Mouse (Mus musculus) spleen, adult 2 months (tissue): Measurements from ENCODE around the gene Wfdc9. TPM values are rescaled to one million over a fixed set of nuclear protein-coding genes. Genes with fewer than 3 reads are reported as not detected.

Experiments
- DNase-seq, 2 experiments: peaks; one replicate each; pipeline versions ENCODE4 v3.0.0 to v3.0.0-alpha.2; 2012 to 2021; ENCODE audit warnings: low spot score in 2 of 2, low read depth in 1 of 2
- H3K27ac ChIP-seq: fragments of 200-500 bp; 2 replicates; pipeline ENCODE4 v1.5.1; 2012; ENCODE audit warnings: low read length, inconsistent platforms; ENCODE audit not compliant: insufficient read depth
- H3K27me3 ChIP-seq: fragments of 200-500 bp; 2 replicates; pipeline ENCODE4 v1.6.1; 2012; ENCODE audit warnings: mild to moderate bottlenecking, moderate library complexity, low read length, inconsistent platforms; ENCODE audit not compliant: control insufficient read depth, insufficient read depth
- H3K36me3 ChIP-seq: fragments of 200-500 bp; 2 replicates; pipeline ENCODE4 v1.6.1; 2012; ENCODE audit warnings: mild to moderate bottlenecking, low read length, inconsistent platforms; ENCODE audit not compliant: control insufficient read depth, insufficient read depth
- H3K4me1 ChIP-seq: fragments of 200-500 bp; 2 replicates; pipeline ENCODE4 v1.6.1; 2011; ENCODE audit warnings: inconsistent platforms; ENCODE audit not compliant: control insufficient read depth, insufficient read depth, insufficient read length
- H3K4me3 ChIP-seq: fragments of 200-500 bp; 2 replicates; pipeline ENCODE4 v1.5.1; 2011; ENCODE audit warnings: mild to moderate bottlenecking, inconsistent platforms; ENCODE audit not compliant: insufficient read depth, insufficient read length; ENCODE audit errors: extremely low read depth
- CTCF ChIP-seq: fragments of 200-500 bp; IDR thresholded peaks from 2 replicates; pipeline ENCODE4 v1.5.1; 2011; ENCODE audit warnings: mild to moderate bottlenecking, inconsistent platforms; ENCODE audit not compliant: insufficient read depth, insufficient read length, insufficient replicate concordance; ENCODE audit errors: extremely low read depth
- POLR2A ChIP-seq: fragments of 200-500 bp; IDR thresholded peaks from 2 replicates; pipeline ENCODE4 v1.6.1; 2011; ENCODE audit warnings: low read depth, low read length, inconsistent platforms
- WGBS: fragments of 180-500 bp; shearing (Covaris S2); methylation state at CpG from one replicate; pipeline ENCODE4 v1.1.7; 2018; 5-methylcytosine and 5-hydroxymethylcytosine counted together
- polyA plus RNA-seq: library from polyadenylated mRNA; depleted of rRNA; stranded (reverse); fragments of >200 nt; gene quantifications from 2 replicates; pipeline ENCODE4 v1.2.3, GENCODE M21; 2012; rRNA removed

Gene Wfdc9
- not detected in 2 replicates for polyA plus RNA-seq

DNA sequence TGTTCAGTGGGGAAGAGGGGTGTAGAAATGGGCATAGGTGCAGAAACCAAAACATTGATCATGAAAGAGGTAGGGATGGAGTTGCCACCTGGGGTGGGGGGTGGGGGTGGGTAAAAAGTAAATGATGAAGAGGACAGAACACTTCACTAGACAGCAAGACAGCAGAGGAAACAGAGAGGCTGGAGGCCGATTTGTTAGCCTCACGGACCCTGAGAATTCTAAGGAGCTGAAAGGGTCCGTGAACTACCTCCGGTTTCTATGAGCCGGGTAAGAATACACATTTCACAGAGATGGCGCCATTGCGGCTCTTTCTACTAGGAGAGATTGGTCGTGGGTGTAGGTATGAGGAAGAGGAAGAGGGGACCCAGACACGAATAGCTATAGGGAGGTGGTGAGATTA is at the start of gene Wfdc9:
Wfdc9 (minus strand) TSS at position 101 of the 400 bp plus-strand sequence.
- H3K36me3 ChIP-seq, result no peaks in the 10 kb centered on the region
- 76% methylated on average over 9 of the region's 9 CpGs for WGBS
- H3K27me3 ChIP-seq, result no peaks in the 10 kb centered on the region
- no peaks in the 10 kb centered on the region for H3K4me1 ChIP-seq
- TF ChIP-seq CTCF (no peak), POLR2A (no peak)
- DNase-seq, result no peak
- no peak within 1 kb of the TSS for H3K27ac ChIP-seq
- no peak within 1 kb of the TSS for H3K4me3 ChIP-seq

DNA sequence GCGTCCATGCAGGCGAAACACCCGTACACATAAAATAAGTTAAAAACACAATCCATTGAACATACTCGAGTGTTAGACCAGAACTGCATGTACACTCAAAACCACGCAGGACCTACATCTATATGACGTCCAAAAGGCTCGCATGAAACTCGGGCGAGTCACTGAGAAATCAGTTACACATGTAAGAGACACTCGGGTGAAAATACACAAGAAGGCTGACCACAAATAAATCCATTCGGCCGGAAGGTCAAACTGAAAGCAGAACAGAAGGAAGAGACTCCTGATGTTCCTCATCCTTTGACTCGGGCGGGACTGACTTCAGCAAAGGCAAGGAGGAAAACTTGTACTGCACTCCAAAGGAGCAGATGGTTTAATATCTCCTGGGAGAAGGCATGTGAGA is 49.6 kb upstream of the Wfdc9 start:
- Histone ChIP-seq H3K4me1 (no peaks in the 10 kb centered on the region), H3K4me3 (no peak overlapping the region), H3K27me3 (no peaks in the 10 kb centered on the region), H3K27ac (no peak overlapping the region), H3K36me3 (no peaks in the 10 kb centered on the region)
- WGBS, result 87% methylated on average over 14 of the region's 14 CpGs
- TF ChIP-seq CTCF (no peak), POLR2A (no peak)
- DNase-seq, result no peak

DNA sequence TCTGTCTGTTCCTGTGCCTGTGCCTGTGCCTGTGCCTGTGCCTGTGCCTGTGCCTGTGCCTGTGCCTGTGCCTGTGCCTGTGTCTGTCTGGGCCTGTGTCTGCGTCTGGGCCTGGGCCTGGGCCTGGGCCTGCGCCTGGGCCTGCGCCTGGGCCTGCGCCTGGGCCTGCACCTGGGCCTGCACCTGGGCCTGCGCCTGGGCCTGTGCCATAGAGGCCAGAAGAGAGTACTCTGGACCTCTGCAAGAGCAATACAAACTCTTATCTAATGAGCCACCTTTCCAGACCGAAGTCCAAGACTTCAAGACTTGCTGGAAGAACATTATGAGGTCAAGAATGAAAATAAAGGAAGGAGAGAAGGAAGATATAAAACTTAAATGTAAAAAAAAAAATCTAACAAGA is 48.9 kb upstream of the Wfdc9 start:
- H3K27ac ChIP-seq, result no peak overlapping the region
- no peaks in the 10 kb centered on the region for H3K36me3 ChIP-seq
- 92% methylated on average over 6 of the region's 6 CpGs for WGBS
- no peaks in the 10 kb centered on the region for H3K27me3 ChIP-seq
- H3K4me3 ChIP-seq, result no peak overlapping the region
- no peaks in the 10 kb centered on the region for H3K4me1 ChIP-seq
- no peak for TF ChIP-seq POLR2A
- no peak for TF ChIP-seq CTCF
- DNase-seq, result no peak

DNA sequence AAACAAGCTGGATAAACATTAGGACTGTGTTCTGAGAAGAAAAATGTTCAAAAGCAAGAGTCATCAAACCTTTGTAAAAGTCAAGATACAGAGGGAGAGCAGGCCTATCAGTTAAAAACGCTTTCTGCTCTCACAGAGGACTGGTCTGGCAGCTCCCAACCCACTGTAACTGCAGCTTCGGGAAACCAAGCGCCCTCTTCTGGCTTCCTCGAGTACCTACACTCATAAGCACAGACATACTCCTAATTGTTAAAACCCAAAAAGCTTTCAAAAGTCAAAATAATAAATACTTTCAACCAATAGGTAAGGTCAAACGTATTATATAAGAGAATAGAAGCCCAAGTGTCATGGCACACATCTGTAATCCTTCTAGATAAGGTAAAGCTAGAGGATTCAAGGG is 47.9 kb upstream of the Wfdc9 start:
- 83% methylated on average over 5 of the region's 5 CpGs for WGBS
- TF ChIP-seq POLR2A (no peak), CTCF (no peak)
- Histone ChIP-seq H3K36me3 (no peaks in the 10 kb centered on the region), H3K27ac (no peak overlapping the region), H3K4me1 (no peaks in the 10 kb centered on the region), H3K27me3 (no peaks in the 10 kb centered on the region), H3K4me3 (no peak overlapping the region)
- no peak for DNase-seq

DNA sequence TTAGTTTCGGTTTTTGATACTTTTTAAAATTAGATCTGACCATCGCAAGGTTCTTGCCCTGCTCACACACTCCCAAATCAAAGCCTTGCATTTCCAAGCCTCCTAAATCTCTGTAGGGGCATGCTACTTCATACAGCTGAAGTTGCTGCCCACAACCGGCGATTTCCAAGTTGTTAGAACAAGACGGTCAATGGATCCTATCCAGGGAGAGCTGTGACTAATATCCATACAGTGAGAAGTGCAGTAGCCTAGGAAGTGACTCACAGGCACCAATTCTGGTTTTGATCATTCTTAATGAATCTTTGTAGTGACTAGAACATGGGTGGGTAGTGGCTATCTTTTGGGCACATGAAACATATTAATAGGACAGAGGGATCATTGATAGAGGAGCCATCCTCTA is 45.4 kb upstream of the Wfdc9 start:
- no peak for TF ChIP-seq CTCF
- TF ChIP-seq POLR2A, result no peak
- no peak overlapping the region for H3K4me3 ChIP-seq
- H3K4me1 ChIP-seq, result no peaks in the 10 kb centered on the region
- H3K36me3 ChIP-seq, result no peaks in the 10 kb centered on the region
- no peak for DNase-seq
- no peak overlapping the region for H3K27ac ChIP-seq
- WGBS, result 85% methylated on average over 5 of the region's 5 CpGs
- no peaks in the 10 kb centered on the region for H3K27me3 ChIP-seq

DNA sequence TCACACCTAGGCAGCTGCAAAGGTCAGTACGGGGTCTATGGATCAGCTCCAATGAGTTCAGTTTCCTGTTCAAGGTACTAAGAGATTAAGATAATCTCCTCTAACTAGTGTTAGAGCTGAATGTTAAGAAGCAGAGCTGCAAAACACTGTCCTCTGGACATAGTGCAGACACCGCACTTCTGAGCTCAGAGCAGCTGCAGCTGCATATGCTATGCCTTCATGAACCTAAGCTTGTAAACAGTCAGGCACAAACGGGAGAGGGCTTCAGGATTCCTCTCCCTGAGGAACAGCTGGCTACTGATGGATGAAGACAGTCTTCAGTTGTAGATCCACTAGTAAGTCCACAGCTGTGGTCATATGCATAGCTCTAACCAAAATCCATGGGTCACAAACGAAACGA is 44.6 kb upstream of the Wfdc9 start:
- WGBS, result 76% methylated on average over 5 of the region's 5 CpGs
- TF ChIP-seq POLR2A (no peak), CTCF (no peak)
- H3K4me1 ChIP-seq, result no peaks in the 10 kb centered on the region
- DNase-seq, result no peak
- H3K27me3 ChIP-seq, result no peaks in the 10 kb centered on the region
- no peak overlapping the region for H3K27ac ChIP-seq
- H3K36me3 ChIP-seq, result no peaks in the 10 kb centered on the region
- no peak overlapping the region for H3K4me3 ChIP-seq

DNA sequence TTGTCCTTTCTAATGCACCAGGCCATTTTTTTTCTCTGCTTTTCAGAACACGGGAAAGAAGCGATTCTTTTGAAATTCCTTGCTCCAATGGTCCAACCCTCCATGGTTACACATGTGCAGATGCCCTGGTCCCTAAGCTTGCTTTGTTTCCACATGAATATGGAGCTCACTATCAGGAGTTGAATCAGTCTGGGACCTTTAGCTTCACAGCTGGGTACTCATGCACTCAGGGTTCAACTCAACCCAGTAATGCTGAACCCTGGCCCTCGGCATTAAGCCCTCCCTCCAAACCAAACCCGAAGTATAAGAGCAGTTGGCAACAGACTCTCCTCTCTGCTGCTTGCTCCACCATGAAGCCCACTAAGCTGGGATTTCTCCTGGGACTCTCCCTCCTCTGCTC is 41.8 kb upstream of the Wfdc9 start, which contains the start of gene Spint4:
Spint4 (plus strand) TSS at position 301 of the 400 bp plus-strand sequence.
- TF ChIP-seq POLR2A, result no peak
- no peak for TF ChIP-seq CTCF
- WGBS, result 82% methylated on average over 4 of the region's 4 CpGs
- H3K27me3 ChIP-seq, result no peaks in the 10 kb centered on the region
- no peak for DNase-seq
- H3K36me3 ChIP-seq, result no peaks in the 10 kb centered on the region
- H3K4me1 ChIP-seq, result no peaks in the 10 kb centered on the region
- no peak within 1 kb of the TSS for H3K4me3 ChIP-seq
- H3K27ac ChIP-seq, result no peak within 1 kb of the TSS
